Mouse (Mus musculus): Measurements from ENCODE around the gene Antxr1. TPM values are rescaled to one million over a fixed set of nuclear protein-coding genes. Genes with fewer than 3 reads are reported as not detected.
A peak's percentile ranks its signal among the peaks of the same experiment; 100 is the strongest.

The Antxr1 gene
- polyA plus RNA-seq, 1 experiment: 8.1 TPM

DNA sequence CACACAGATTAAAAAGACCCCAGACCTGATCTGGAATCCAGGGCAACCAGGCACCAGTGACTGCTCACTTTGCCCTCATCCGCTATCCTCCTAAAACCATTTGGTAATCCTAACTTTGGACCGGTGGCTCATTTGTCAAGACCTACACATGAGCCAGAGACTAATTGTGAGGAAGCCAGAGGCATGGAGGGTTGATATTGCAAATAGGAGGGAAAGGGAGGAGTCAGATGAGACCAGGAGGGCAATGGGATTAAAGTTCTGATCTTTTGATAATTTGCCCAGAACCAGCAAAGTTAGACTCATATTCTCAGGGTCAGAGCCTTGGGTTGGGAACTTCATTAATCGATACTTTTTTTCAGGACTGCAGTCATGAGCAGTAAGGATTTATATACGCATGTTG is 78.2 kb downstream of the Antxr1 start:
- Histone ChIP-seq H3K27ac (ENCODE audit: insufficient read depth, low read length) (no peak overlapping the region), H3K4me3 (replicated peaks; ENCODE audit: insufficient read depth, low read depth, low read length) (no peak overlapping the region), H3K27me3 (ENCODE audit: control insufficient read depth, insufficient read depth, low read length) (no peaks in the 10 kb centered on the region), H3K4me1 (ENCODE audit: control insufficient read depth, insufficient read depth, low read length) (no peaks in the 10 kb centered on the region)
- no peak for DNase-seq
- no peak for TF ChIP-seq CTCF (IDR thresholded peaks at IDR 0.05; ENCODE audit: borderline replicate concordance, insufficient read depth, low read depth, low read length)
- TF ChIP-seq POLR2A (IDR thresholded peaks at IDR 0.05; ENCODE audit: borderline replicate concordance, insufficient read depth, low read length): no peak
- 69% methylated on average over 4 of the region's 4 CpGs for WGBS

- H3K4me1 ChIP-seq (ENCODE audit: control insufficient read depth, insufficient read depth, low read length): no peaks in the 10 kb centered on the region
- WGBS: 97% methylated on average over 12 of the region's 12 CpGs
- no peak for DNase-seq
- no peak overlapping the region for H3K27ac ChIP-seq (ENCODE audit: insufficient read depth, low read length)
- H3K4me3 ChIP-seq (replicated peaks; ENCODE audit: insufficient read depth, low read depth, low read length): no peak overlapping the region
- no peaks in the 10 kb centered on the region for H3K27me3 ChIP-seq (ENCODE audit: control insufficient read depth, insufficient read depth, low read length)
- TF ChIP-seq POLR2A (IDR thresholded peaks at IDR 0.05; ENCODE audit: borderline replicate concordance, insufficient read depth, low read length) (no peak), CTCF (IDR thresholded peaks at IDR 0.05; ENCODE audit: borderline replicate concordance, insufficient read depth, low read depth, low read length) (no peak)
Observed at GRCm38 (mm10) chr6:87255668-87256067, 80.0 kb downstream of the Antxr1 start.

DNA sequence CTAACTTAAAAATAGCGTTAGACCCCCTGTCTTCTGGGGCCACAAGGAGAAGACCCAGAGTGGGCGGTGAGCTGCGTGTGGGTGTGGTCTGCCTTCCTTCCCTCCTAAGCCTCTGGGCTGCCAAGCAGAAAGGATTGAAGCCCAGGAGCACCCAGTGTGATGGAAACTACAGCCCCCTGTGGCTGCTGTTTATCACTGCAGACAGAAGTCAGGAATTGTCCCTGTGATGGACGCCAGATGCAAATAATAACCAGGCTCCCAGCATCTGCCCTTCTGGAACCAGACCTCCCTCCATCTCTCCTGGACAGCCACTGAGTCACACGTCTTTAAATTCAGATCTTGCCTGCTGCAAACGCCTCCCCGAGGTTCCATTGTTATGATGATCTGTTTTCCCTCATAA is 80.9 kb downstream of the Antxr1 start:
- no peaks in the 10 kb centered on the region for H3K4me1 ChIP-seq (ENCODE audit: control insufficient read depth, insufficient read depth, low read length)
- WGBS: 49% methylated on average over 7 of the region's 7 CpGs
- H3K27me3 ChIP-seq (ENCODE audit: control insufficient read depth, insufficient read depth, low read length): no peaks in the 10 kb centered on the region
- no peak for TF ChIP-seq CTCF (IDR thresholded peaks at IDR 0.05; ENCODE audit: borderline replicate concordance, insufficient read depth, low read depth, low read length)
- TF ChIP-seq POLR2A (IDR thresholded peaks at IDR 0.05; ENCODE audit: borderline replicate concordance, insufficient read depth, low read length): no peak
- no peak for DNase-seq
- no peak overlapping the region for H3K27ac ChIP-seq (ENCODE audit: insufficient read depth, low read length)
- H3K4me3 ChIP-seq (replicated peaks; ENCODE audit: insufficient read depth, low read depth, low read length): no peak overlapping the region

- DNase-seq: no peak
- no peaks in the 10 kb centered on the region for H3K4me1 ChIP-seq (ENCODE audit: control insufficient read depth, insufficient read depth, low read length)
- no peak for TF ChIP-seq POLR2A (IDR thresholded peaks at IDR 0.05; ENCODE audit: borderline replicate concordance, insufficient read depth, low read length)
- TF ChIP-seq CTCF (IDR thresholded peaks at IDR 0.05; ENCODE audit: borderline replicate concordance, insufficient read depth, low read depth, low read length): no peak
- no peaks in the 10 kb centered on the region for H3K27me3 ChIP-seq (ENCODE audit: control insufficient read depth, insufficient read depth, low read length)
- no peak overlapping the region for H3K27ac ChIP-seq (ENCODE audit: insufficient read depth, low read length)
- WGBS: 45% methylated on average over 5 of the region's 5 CpGs
- no peak overlapping the region for H3K4me3 ChIP-seq (replicated peaks; ENCODE audit: insufficient read depth, low read depth, low read length)
Observed at GRCm38 (mm10) chr6:87251716-87252115, 83.9 kb downstream of the Antxr1 start.

DNA sequence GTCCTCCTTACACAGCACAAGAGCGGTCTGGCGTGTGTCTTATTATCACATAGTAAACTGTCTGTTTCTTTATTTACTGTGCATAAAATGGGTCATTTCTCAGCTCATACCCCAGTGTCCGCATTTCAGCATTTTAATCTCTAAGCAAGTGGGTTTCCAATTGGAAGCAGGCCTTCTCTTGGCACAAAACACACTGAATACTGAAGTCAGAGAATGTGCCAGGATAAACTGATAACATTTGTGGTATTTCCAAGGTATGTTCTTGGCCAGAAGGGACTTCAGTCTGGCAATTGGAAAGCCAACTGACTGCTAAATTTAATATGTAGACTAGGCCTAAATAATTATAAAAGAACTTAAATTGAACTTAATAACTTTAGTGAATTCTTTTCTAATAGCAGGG is 84.9 kb downstream of the Antxr1 start:
- Histone ChIP-seq H3K4me1 (ENCODE audit: control insufficient read depth, insufficient read depth, low read length) (no peaks in the 10 kb centered on the region), H3K27ac (ENCODE audit: insufficient read depth, low read length) (no peak overlapping the region), H3K27me3 (ENCODE audit: control insufficient read depth, insufficient read depth, low read length) (no peaks in the 10 kb centered on the region), H3K4me3 (replicated peaks; ENCODE audit: insufficient read depth, low read depth, low read length) (no peak overlapping the region)
- 24% methylated on average over 3 of the region's 3 CpGs for WGBS
- no peak for TF ChIP-seq POLR2A (IDR thresholded peaks at IDR 0.05; ENCODE audit: borderline replicate concordance, insufficient read depth, low read length)
- no peak for TF ChIP-seq CTCF (IDR thresholded peaks at IDR 0.05; ENCODE audit: borderline replicate concordance, insufficient read depth, low read depth, low read length)
- peak in 1 of 2 experiments; percentile 3 for DNase-seq

GRCm38 (mm10) chr6:87248226-87248834 is 87.3 kb downstream of the Antxr1 start:
- H3K4me1 ChIP-seq (ENCODE audit: control insufficient read depth, insufficient read depth, low read length): no peaks in the 10 kb centered on the region
- H3K27me3 ChIP-seq (ENCODE audit: control insufficient read depth, insufficient read depth, low read length): no peaks in the 10 kb centered on the region
- H3K4me3 ChIP-seq (replicated peaks; ENCODE audit: insufficient read depth, low read depth, low read length): no peak overlapping the region
- 96% methylated on average over 9 of the region's 9 CpGs for WGBS
- H3K27ac ChIP-seq (ENCODE audit: insufficient read depth, low read length): no peak overlapping the region
- TF ChIP-seq POLR2A (IDR thresholded peaks at IDR 0.05; ENCODE audit: borderline replicate concordance, insufficient read depth, low read length) (no peak), CTCF (IDR thresholded peaks at IDR 0.05; ENCODE audit: borderline replicate concordance, insufficient read depth, low read depth, low read length) (no peak)
- no peak for DNase-seq

DNA sequence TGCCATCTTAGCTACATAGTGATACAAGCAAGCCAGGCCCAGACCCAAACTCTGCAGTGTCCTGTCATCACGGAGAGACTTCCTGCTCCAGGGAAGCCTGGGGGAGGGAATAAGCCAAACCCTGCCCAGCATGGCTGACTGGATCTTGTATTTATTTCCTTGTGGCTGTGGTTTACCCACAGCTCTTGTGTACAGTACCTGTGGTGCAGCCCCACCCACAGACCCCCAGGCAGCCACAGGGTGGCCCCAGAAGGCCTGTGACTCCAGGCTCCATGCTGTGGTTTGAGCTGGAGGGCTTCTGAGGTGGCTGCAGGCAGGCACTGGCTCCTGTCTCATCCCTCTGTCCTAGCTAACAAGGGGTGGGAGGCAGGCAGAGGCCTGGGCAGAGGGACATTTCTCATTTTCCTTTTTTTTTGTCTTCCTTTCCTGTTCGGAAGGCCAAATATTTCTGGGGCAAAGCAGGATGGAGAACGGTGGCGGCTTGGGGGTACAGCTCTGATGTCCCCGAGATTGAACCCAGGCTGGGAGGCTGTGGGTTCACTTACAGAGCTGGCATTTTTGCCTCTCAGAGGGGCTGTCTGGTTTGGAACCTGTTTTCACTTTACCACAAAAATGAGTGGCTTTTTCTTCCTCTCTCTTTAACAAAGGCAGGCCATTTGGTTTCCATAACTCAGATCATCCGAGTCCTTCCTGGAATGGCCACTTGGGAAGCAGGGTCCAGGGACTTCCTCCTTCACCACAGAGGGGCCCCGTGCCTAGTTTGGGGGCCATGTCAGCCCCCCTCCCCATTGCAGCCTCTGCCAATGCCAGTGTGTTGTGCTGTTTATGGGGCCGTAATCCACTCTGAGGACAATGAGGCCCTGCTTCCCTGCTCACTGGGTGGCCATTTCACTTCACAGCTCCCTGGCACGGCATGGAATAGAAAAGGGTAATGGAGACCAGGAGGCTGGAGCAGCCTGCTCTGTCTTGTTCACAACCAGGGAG is 91.2 kb downstream of the Antxr1 start:
- no peak for DNase-seq
- TF ChIP-seq POLR2A (IDR thresholded peaks at IDR 0.05; ENCODE audit: borderline replicate concordance, insufficient read depth, low read length) (no peak), CTCF (IDR thresholded peaks at IDR 0.05; ENCODE audit: borderline replicate concordance, insufficient read depth, low read depth, low read length) (no peak)

More for the DNA sequence above, 91.2 kb downstream of the Antxr1 start:
- H3K27ac ChIP-seq (ENCODE audit: insufficient read depth, low read length): no peak overlapping the region
- H3K27me3 ChIP-seq (ENCODE audit: control insufficient read depth, insufficient read depth, low read length): no peaks in the 10 kb centered on the region
- H3K4me1 ChIP-seq (ENCODE audit: control insufficient read depth, insufficient read depth, low read length): no peaks in the 10 kb centered on the region
- no peak overlapping the region for H3K4me3 ChIP-seq (replicated peaks; ENCODE audit: insufficient read depth, low read depth, low read length)
- 62% methylated on average over 9 of the region's 9 CpGs for WGBS

Data from cerebellum, adult 2 months (tissue).